Mouse (Mus musculus): ENCODE measurements around the gene Ccrl2.

The Ccrl2 gene

GRCm38 (mm10) chr9:111058943-111059556 lies 1.7 kb upstream of the Ccrl2 start:
- no peak for DNase-seq

DNA sequence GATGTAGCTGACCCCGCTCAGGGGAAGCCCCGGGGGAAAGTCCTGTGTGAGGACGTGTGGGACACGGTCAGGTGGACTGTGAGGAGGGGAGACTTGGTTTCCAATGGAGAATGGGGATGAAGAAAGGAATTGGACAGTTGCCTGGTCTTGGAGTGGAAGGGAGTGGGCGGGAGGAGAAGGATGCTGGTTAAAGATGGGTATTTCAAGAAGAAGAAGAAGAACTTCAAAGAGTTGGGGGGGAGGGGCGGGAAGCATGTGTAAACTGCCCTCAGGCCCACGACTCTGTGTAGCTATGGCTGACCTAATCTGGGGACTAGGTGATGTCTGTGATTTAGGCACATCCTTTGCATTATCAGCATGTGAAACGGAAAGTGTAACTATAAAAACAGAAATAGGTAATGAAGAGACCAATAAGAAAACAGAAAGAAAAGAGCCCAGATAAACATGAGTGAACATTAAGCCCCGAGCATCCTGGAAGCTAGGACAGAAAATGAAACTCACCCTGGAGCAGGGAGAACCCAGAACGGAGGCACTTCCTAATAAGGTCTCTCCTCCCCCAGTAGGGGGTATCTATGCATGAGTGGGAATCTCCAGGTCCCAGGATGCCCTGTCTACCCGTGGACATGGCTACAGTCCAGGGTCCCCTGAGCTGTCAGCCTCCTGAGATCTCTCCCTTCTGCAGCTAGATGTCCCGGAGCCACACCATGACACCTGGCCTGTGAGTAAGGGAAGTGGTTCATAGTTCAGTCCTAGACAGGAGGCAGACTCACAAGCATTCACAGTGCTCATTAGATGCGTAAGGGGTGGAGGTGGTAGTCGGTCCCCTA lies 438 bp upstream of the Ccrl2 start:
- no peak for DNase-seq

DNA sequence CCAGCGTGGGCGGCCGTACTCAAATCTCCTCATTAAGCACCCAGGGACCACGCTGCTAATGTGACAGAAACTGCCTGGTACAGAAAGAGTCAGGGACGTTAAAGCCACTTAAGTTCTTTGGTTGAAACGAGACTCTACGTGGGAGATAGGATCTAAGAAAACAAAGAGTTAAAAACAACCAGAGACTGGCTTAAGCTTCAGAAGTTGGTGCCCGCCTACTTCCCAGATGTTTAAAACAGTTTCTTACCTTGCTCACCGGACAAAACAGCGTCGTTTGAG lies 861 bp downstream of the Ccrl2 start:
- DNase-seq, result no peak

DNA sequence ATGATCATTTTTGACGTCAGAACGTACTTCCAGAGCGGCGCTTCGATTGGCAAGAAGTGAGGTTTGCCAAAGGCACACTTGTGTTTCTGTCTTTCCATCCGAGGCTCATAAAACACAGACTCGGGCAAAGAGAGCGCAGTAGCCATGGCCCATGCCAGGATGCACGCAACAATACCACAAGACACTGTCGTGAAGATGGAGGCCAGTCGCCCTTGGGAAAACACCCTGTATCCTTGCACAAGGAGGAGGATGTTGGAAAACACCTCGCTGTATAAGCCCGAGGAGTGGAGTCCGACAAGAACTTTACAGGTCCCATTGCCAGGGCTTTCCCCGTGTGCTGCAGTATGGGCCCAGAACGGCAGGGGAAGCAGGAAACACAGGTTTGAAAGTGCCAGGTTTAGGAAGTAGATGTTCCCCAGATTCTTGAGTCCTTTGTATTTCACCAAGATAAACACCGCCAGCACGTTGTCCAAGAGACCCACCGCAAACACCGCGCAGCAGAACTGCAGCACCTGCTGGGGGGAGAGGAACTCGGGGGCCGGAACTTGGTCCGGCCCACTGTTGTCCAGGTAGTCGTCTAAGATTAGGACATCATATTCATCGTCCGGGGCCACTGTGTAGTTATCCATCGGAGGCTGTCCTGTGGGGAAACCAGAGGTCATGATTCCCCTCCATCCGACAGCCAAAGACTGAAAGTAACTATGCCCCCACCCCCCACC lies 1.4 kb downstream of the Ccrl2 start:
- no peak for DNase-seq

DNA sequence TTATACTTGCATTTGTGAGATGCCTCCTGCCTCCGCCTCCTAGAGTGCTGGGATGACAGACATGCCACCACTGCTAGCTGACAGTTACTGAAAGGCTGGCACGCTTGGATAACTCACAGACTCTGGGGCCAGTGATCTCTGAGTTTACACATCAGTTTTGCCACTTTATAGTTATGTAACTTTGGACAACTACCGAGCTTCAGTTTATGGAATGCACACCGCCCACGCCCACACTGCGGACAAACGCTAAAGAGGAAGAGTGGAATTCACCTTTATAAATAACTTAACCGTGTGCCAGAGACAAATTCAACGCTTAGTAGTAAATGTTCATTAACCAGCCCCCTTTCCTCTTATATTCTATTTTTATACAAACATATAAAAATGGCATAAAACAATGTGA lies 2.4 kb downstream of the Ccrl2 start:
- no peak for DNase-seq

GRCm38 (mm10) chr9:111048452-111048851 lies 8.9 kb downstream of the Ccrl2 start:
- DNase-seq, result no peak

DNA sequence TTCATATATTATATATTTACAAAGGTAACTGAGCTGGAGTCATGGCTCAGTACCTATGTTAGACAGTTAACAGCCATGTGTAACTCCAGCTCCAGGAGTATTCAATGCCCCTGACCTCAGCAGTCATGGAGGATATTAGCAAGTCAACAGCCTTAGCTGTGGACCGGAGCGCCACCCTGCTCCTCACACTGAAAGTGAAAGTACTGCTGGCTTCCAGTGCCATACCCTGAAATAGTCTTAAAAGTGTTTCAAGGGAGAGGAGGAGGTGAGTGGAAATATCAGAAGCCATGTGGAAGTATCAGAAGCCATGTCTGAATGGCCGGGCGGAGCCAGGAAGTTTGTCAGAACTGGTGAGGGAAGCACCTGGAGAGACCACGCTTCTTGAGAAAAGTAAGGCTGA lies 10.1 kb downstream of the Ccrl2 start:
- DNase-seq, result no peak

- DNase-seq, result no peak
These were observed 11.1 kb downstream of the Ccrl2 start for GRCm38 (mm10) chr9:111046222-111046621.

GRCm38 (mm10) chr9:111042266-111042665 lies 15.1 kb downstream of the Ccrl2 start:
- peak; percentile 49 for DNase-seq

DNA sequence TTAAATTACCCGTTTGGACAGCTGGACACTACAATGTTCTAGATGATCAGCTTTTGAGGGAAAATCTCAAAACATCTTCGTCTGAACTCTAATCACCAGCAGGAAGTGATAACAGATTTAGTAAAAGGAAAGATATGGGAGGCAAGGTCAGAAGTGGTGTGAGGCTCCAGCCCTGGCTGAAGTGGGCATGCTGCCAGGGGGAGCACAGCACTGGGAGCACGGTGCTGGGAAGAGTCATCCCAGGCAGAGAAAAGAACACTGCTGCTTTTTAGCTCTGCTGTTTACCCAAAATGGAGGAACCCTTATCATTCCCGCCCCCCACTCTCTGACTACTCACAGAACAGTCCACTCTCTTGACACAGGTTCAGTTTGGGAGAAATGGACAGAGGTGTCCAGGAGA lies 17.4 kb downstream of the Ccrl2 start:
- peak; percentile 80 for DNase-seq

GRCm38 (mm10) chr9:111033717-111034116 lies 23.6 kb downstream of the Ccrl2 start:
- no peak for DNase-seq

DNA sequence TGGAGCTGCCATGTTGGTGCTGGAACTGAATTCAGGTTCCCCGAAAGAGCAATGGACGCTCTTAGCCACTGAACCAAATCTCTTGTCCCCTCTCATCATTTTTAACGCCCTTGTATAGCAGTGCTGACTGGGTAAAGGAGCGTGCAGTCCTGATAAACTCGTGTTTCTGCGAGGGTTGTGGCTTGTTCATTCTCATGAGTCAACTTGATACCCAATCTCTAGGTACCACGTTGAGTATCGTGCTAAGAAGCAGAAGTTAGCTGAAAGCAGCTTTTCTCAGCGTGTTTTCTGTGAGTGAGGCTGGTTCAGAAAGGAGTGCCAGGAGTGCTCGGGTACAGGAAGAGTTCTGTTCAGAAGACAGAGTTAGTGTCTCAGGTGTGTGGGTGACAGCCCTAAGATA lies 30.5 kb downstream of the Ccrl2 start:
- no peak for DNase-seq

- DNase-seq, result no peak
These were observed 38.3 kb downstream of the Ccrl2 start, which contains the start of gene Ltf for GRCm38 (mm10) chr9:111019022-111019421. TSS of gene Ltf (plus strand) at chr9:111019271.

- DNase-seq, result no peak
These were observed 41.7 kb downstream of the Ccrl2 start for GRCm38 (mm10) chr9:111015658-111016057.

DNA sequence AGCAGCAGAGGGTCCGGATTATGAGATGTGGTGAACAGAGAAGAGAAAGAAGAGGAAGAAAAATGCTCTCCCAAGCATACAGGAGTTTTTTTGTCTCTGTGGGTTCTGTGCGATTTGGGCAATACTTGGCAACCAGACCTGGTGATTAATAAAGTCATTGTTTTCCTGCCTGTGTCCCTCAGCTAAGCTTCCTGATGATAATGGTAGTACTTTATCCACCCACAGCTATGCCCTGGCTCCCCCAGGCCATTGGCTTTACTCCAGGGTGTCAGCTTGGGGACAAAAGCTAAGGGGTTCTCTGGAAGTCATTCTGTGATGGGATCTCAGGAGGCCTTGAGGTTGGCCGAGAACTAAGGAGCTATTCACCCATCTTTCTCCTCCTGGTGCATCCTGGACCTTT lies 45.3 kb downstream of the Ccrl2 start:
- no peak for DNase-seq

GRCm38 (mm10) chr9:111011550-111011949 lies 45.8 kb downstream of the Ccrl2 start:
- DNase-seq, result peak; percentile 28

DNA sequence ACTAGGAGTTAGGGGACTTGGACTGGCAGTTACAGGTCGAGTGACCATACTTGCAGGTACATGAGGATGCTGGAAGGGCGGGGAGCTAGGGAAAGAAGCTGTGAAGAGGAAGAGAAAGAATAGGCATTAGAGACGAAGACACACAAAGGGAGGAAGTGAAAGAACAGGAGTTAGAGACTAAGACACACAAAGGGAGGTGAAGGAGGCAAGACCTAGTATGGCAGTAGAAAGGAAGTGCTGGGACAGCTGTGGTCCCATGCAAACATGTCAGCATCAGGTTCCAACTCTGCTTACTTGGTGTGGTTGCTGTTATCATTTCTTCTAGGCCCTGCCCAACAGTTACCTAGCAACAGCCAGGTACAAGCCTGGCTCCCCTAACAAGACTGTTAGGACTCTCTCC lies 47.6 kb downstream of the Ccrl2 start:
- no peak for DNase-seq

- no peak for DNase-seq
These were observed 50.8 kb downstream of the Ccrl2 start for GRCm38 (mm10) chr9:111006544-111006943.
